Mouse (Mus musculus) liver, embryonic 14.5 days (tissue): Measurements from ENCODE around the gene Sly. TPM values are rescaled to one million over a fixed set of nuclear protein-coding genes. Genes with fewer than 3 reads are reported as not detected.
"Not testable (repeated sequence)": the region's sequence is repeated elsewhere in the genome, so short reads cannot be mapped to it uniquely, and the experiment has no call there.

ENCODE experiments used
- ATAC-seq: fragments of 200-750 bp; cut with Nextera tagmentation; 2 replicates; pipeline ENCODE4 v1.8.0; 2017; ENCODE audit warnings: moderate number of reproducible peaks, mild to moderate bottlenecking, moderate library complexity; ENCODE audit not compliant: insufficient read depth
- DNase-seq, 3 experiments: peaks; one replicate each; pipeline ENCODE4 v3.0.0-alpha.2; 2012 to 2013; ENCODE audit warnings: low read depth in 3 of 3, low spot score in 3 of 3
- H3K27ac ChIP-seq: fragments of 300-500 bp; sonication (generic); 2 replicates; pipeline ENCODE4 v1.5.1; 2014; ENCODE audit warnings: moderate library complexity, mild to moderate bottlenecking, control low read depth, inconsistent platforms
- H3K27me3 ChIP-seq: fragments of 300-500 bp; sonication (generic); 2 replicates; pipeline ENCODE4 v1.6.1; 2014; ENCODE audit warnings: mild to moderate bottlenecking, low read length, moderate library complexity; ENCODE audit not compliant: control insufficient read depth, insufficient read depth
- H3K36me3 ChIP-seq: fragments of 300-500 bp; sonication (generic); replicated peaks from 2 replicates; pipeline ENCODE4 v1.6.1; 2014; ENCODE audit warnings: low read depth; ENCODE audit not compliant: control insufficient read depth, insufficient read depth
- H3K4me1 ChIP-seq, 2 experiments: fragments of 200-500 bp in 1 of 2; fragments of 300-500 bp in 1 of 2; sonication (generic) in 1 of 2; replicated peaks; 2 replicates each; pipeline ENCODE4 v1.6.1; 2012 to 2014; ENCODE audit warnings: antibody characterized with exemption in 1 of 2, inconsistent platforms in 1 of 2, low read length in 1 of 2; ENCODE audit not compliant: control insufficient read depth in 2 of 2, insufficient read depth in 2 of 2
- H3K4me2 ChIP-seq: fragments of 300-500 bp; sonication (generic); 2 replicates; pipeline ENCODE4 v1.6.1; 2014; ENCODE audit warnings: low read depth, mild to moderate bottlenecking, control low read depth, moderate library complexity
- H3K4me3 ChIP-seq, 2 experiments: fragments of 200-500 bp in 1 of 2; fragments of 300-500 bp in 1 of 2; sonication (generic) in 1 of 2; 2 replicates each; pipeline ENCODE4 v1.5.1; 2012 to 2014; ENCODE audit warnings: low read depth in 2 of 2, low read length in 2 of 2, mild to moderate bottlenecking in 2 of 2, control low read depth in 1 of 2, inconsistent platforms in 1 of 2, moderate library complexity in 1 of 2; ENCODE audit not compliant: insufficient read depth in 1 of 2
- H3K9ac ChIP-seq: fragments of 300-500 bp; sonication (generic); replicated peaks from 2 replicates; pipeline ENCODE4 v1.6.1; 2014; ENCODE audit warnings: mild to moderate bottlenecking, control low read depth, moderate library complexity
- H3K9me3 ChIP-seq: fragments of 300-500 bp; sonication (generic); 2 replicates; pipeline ENCODE4 v1.6.1; 2016; ENCODE audit warnings: low read length, mixed read lengths; ENCODE audit not compliant: control insufficient read depth
- WGBS: fragments of 180-500 bp; shearing (Covaris S2); extraction: QIAGEN DNeasy Blood & Tissue Kit; methylation state at CpG from one replicate; pipeline ENCODE4 v1.1.7; 2014; ENCODE audit not compliant: insufficient replicate concordance; 5-methylcytosine and 5-hydroxymethylcytosine counted together
- polyA plus RNA-seq, 2 experiments: library from polyadenylated mRNA; depleted of rRNA in 1 of 2; stranded (reverse) in 1 of 2; unstranded in 1 of 2; fragments of >200 nt; fragmentation: Nextera tagmentation in 1 of 2; extraction: Ambion mirVana in 1 of 2; gene quantifications; 2 replicates each; pipeline versions ENCODE4 v1.2.1 to v1.2.3; 2012 to 2014

The Sly gene
- polyA plus RNA-seq (2012; rRNA removed) (not detected in 2 replicates), polyA plus RNA-seq (2014; fragmentation: Nextera tagmentation; extraction: Ambion mirVana) (not detected in 2 replicates)

GRCm38 (mm10) chrY:57186888-57187287 lies at the start of gene Sly:
Sly (plus strand) TSS chrY:57187188.
- ATAC-seq, H3K9ac ChIP-seq: not testable (repeated sequence)
- WGBS = no CpG with 5 or more reads among the region's 5 CpGs

More at GRCm38 (mm10) chrY:57186888-57187287, at the start of gene Sly:
- H3K36me3 ChIP-seq, H3K4me3 ChIP-seq, H3K4me2 ChIP-seq, H3K4me1 ChIP-seq, H3K27me3 ChIP-seq, H3K9me3 ChIP-seq, H3K27ac ChIP-seq, DNase-seq: not testable (repeated sequence)
